Mouse (Mus musculus) heart, adult 2 months (tissue): ENCODE data around the gene Nyap1. TPM values are rescaled to one million over a fixed set of nuclear protein-coding genes. Genes with fewer than 3 reads are reported as not detected.

ENCODE experiments used
- DNase-seq, 2 experiments: peaks; one replicate each; pipeline ENCODE4 v3.0.0; 2021
- H3K27ac ChIP-seq: fragments of 200-600 bp; 2 replicates; pipeline ENCODE4 v1.8.1; 2022
- H3K27me3 ChIP-seq: fragments of 200-500 bp; 2 replicates; pipeline ENCODE4 v1.6.1; 2012; ENCODE audit warnings: mild to moderate bottlenecking, low read length, inconsistent platforms, mixed read lengths; ENCODE audit not compliant: control insufficient read depth, insufficient read depth
- H3K36me3 ChIP-seq: fragments of 200-500 bp; 2 replicates; pipeline ENCODE4 v1.6.1; 2012; ENCODE audit warnings: low read length, inconsistent platforms; ENCODE audit not compliant: control insufficient read depth, insufficient read depth
- H3K4me1 ChIP-seq: fragments of 200-500 bp; 2 replicates; pipeline ENCODE4 v1.6.1; 2011; ENCODE audit warnings: low read length; ENCODE audit not compliant: control insufficient read depth, insufficient read depth
- H3K4me3 ChIP-seq: fragments of 200-600 bp; 2 replicates; pipeline ENCODE4 v1.8.1; 2022
- H3K79me2 ChIP-seq: fragments of 200-500 bp; replicated peaks from 2 replicates; pipeline ENCODE4 v1.6.1; 2012; ENCODE audit warnings: mild to moderate bottlenecking, inconsistent platforms, low read length, moderate library complexity, mixed read lengths; ENCODE audit not compliant: control insufficient read depth, insufficient read depth
- H3K9ac ChIP-seq: fragments of 200-500 bp; 2 replicates; pipeline ENCODE4 v1.6.1; 2012; ENCODE audit warnings: low read depth, mild to moderate bottlenecking, control low read depth, inconsistent platforms, low read length, mixed read lengths
- CTCF ChIP-seq: fragments of 200-600 bp; IDR thresholded peaks from 2 replicates; pipeline ENCODE4 v1.8.1; 2022; ENCODE audit warnings: antibody characterized with exemption, mild to moderate bottlenecking, moderate library complexity
- EP300 ChIP-seq: fragments of 200-500 bp; IDR thresholded peaks from 2 replicates; pipeline ENCODE4 v1.6.1; 2011; ENCODE audit warnings: low read depth, low read length, control low read depth; ENCODE audit not compliant: insufficient read depth
- POLR2A ChIP-seq: fragments of 200-500 bp; IDR thresholded peaks from 2 replicates; pipeline ENCODE4 v1.6.1; 2011; ENCODE audit warnings: mild to moderate bottlenecking, low read depth, low read length, control low read depth; ENCODE audit not compliant: insufficient read depth
- WGBS: fragments of 180-500 bp; shearing (Covaris S2); methylation state at CpG from one replicate; pipeline ENCODE4 v1.1.7; 2018; 5-methylcytosine and 5-hydroxymethylcytosine counted together
- intact Hi-C: fragments of 180-260 bp; cut with DNase I; formaldehyde crosslinking; loops from one replicate; pipeline ENCODE4 v1.15.1; 2025
- polyA plus RNA-seq: library from polyadenylated mRNA; depleted of rRNA; stranded (reverse); fragments of >200 nt; gene quantifications from 2 replicates; pipeline ENCODE4 v1.2.3, GENCODE M21; 2012
- total RNA-seq, 2 experiments: library from RNA; stranded (reverse); gene quantifications; 2 replicates each; pipeline ENCODE4 v1.2.3; 2021

Nyap1 gene
- total and polyA plus RNA-seq, 3 experiments = 0.94 to 1.7 (median 1.2) TPM

DNA sequence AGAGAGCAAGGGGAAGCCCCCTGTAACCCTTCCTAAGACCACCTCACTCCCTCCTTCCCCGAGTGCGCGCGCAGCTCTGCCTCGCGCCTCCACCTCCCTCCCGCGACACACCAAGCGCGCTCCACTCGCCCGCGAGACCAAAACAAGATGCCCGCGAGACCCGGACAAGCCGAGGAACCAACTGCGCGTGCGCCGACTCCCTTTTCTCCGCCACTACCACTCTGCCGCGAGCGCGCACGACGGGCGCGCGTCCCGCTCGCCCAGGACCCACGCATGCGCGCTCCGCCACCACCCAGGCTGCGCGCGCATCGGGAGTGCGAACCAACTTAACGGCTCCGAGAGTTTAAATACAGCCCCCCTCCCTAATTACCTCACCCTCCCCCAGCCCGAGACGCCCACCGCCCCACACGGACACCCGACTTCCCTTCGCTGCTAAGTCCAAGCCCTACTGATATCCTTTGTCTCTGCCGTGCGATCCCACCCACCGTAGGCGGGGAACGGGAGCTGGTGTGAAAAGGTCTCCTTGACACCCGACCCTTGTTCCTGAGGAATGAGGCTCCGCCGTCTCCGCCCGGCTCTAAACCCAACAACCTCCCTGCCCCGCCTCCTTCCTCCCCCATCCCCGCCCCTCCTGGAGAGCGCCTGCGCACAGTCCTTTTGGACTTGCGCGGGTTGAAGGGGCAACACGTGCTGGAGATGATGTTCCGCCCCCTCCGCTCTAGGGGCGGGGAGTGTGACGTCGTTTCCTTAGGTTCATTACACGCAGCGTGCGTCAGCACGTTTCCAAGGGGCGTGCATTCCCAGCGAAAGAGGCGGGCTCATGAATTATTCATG, 44.9 kb upstream of the Nyap1 start:
- Histone ChIP-seq H3K27me3 (no peaks in the 10 kb centered on the region), H3K4me1 (peaks cover 19% of the 10 kb centered on the region), H3K4me3 (peak overlapping the region; percentile 64), H3K9ac (peak overlapping the region; percentile 82), H3K79me2 (peaks cover 4% of the 10 kb centered on the region; the same call in 1 of the 2 replicates), H3K36me3 (peaks cover 11% of the 10 kb centered on the region), H3K27ac (peak overlapping the region; percentile 97)
- intact Hi-C loops = loop anchor here (2.0 to 10.0 kb wide), 4 partner anchors 254 to 802 kb away; partner anchors contain the start of genes Epo, Gnb2, Plod3 and Pop7
- DNase-seq = peak; percentile 98 to 99
- TF ChIP-seq EP300 = peak; percentile 75; the same call in 1 of the 2 replicates
- peak; percentile 99 for TF ChIP-seq POLR2A
- no peak for TF ChIP-seq CTCF
- WGBS = under 1% methylated on average over 79 of the region's 79 CpGs

DNA sequence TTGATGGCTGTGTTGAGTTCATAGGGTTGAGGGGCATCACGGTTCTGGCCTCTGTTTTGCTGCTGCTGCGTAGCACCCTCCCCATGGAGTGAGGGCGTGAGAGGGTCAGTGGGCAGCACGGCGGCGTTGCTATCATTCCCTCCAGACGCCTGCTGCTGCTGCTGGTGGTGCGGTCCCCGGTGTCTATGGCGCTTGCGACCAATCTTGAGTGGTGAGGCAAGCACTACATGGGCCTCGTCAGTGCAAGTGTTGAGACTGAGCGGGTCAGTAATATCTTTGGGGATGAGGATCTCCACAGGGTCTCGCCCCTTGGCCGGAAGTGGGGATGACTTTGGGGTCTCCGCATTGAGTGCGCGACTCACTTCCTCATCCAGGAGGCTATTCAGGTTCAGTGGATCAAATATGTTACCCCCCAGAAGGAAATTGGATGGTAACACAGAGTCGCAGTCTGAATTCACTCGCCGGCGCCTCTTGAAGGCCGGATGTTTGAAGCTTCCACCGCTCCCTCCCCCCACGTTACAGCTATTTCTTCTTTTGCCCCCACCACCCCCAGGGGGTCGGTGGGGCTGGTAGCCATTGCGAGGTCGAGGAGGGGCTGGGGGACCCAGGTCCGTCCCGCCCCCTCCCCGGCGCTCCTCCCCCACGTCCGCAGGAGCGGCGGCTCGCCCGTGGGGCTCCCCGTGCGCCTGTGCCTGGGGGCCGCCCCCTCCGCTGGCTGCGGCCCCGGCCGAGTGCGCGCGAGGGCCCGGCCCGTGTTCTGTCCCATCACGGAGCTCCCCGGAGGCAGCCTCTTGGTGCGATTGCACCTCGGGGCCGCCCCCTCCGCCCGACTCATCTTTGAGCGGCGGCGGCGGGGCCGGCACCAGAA, 44.0 kb upstream of the Nyap1 start:
- peak in 1 of 2 experiments; percentile 35 for DNase-seq
- H3K36me3 ChIP-seq = peaks cover 11% of the 10 kb centered on the region
- H3K4me3 ChIP-seq = peak overlapping the region; percentile 64
- WGBS = 1% methylated on average over 61 of the region's 62 CpGs
- H3K27me3 ChIP-seq = no peaks in the 10 kb centered on the region
- peak overlapping the region; percentile 97 for H3K27ac ChIP-seq
- intact Hi-C loops = loop anchor here (2.0 to 10.0 kb wide), 4 partner anchors 253 to 801 kb away; partner anchors contain the start of genes Epo, Gnb2, Plod3 and Pop7
- H3K9ac ChIP-seq = peak overlapping the region; percentile 82
- peaks cover 19% of the 10 kb centered on the region for H3K4me1 ChIP-seq
- no peak for TF ChIP-seq CTCF
- TF ChIP-seq EP300 = no peak
- TF ChIP-seq POLR2A = no peak
- H3K79me2 ChIP-seq = peaks cover 4% of the 10 kb centered on the region; the same call in 1 of the 2 replicates

DNA sequence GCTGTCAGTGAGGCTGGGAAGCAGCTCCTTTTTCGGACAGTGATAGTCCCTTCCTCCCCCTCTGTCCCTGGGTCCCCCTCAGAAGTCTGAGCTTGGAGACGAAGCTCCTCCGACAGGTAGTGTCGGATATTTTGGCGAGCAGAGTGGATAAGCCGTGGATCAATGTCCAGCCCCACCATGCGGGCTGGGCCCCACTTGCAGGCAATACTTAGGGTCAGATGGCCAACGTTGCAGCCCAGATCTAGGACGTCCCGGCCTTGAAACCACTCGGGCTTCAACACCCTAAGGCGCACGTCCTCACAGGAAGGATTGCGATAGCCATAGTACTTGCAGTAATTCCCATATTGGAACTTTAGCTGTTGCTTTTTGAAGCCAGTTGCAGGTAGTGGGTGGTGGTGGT, 43.1 kb upstream of the Nyap1 start:
- peak overlapping the region; percentile 64; the same call in 1 of the 2 replicates for H3K4me3 ChIP-seq
- intact Hi-C loops = loop anchor here (5.0 to 10.0 kb wide), 4 partner anchors 280 to 800 kb away; partner anchors contain the start of genes Ephb4, Plod3, Pop7 and Znhit1
- peak overlapping the region; percentile 82 for H3K9ac ChIP-seq
- DNase-seq = peak in 1 of 2 experiments; percentile 26
- no peaks in the 10 kb centered on the region for H3K27me3 ChIP-seq
- H3K36me3 ChIP-seq = peaks cover 11% of the 10 kb centered on the region
- 67% methylated on average over 14 of the region's 14 CpGs for WGBS
- H3K79me2 ChIP-seq = peaks cover 4% of the 10 kb centered on the region; the same call in 1 of the 2 replicates
- no peak for TF ChIP-seq POLR2A
- no peak for TF ChIP-seq CTCF
- no peak for TF ChIP-seq EP300
- H3K4me1 ChIP-seq = peaks cover 20% of the 10 kb centered on the region
- H3K27ac ChIP-seq = no peak overlapping the region

DNA sequence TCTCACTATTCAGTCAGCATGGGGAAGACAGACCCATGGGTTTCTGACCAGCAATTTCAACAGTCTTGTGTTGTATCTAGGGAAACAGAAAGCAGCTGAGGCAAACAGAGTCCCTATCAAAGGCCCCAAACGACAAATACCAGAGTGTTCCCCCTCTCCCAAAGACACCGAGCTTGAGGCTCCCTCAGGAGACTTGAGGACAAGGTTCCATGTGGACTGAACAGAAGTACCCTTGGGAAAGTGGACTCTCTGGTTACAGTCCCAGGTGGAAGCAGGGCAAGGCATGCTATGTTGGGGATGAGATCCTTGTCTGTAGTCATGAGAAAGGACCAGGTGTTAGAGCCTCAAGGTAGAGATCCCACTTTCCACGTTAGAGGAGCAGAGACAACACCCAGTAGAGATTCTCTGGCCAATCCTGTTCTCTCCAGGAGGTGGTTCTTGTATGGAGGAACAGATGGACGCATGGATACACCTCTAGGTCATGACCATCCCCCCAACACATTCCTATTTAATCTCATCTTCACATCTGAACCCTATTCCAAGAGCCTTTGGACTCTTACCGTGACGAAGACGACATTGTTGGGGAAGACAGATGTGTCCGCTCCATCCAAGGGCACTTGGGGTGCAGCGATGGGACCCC, 42.6 kb upstream of the Nyap1 start:
- DNase-seq = no peak
- TF ChIP-seq EP300 = no peak
- TF ChIP-seq POLR2A = 0 out of 2 replicates have a peak, but pooled peaks have one; percentile 10
- Histone ChIP-seq H3K4me3 (peak overlapping the region; percentile 13; the same call in 1 of the 2 replicates), H3K36me3 (peaks cover 11% of the 10 kb centered on the region), H3K27me3 (no peaks in the 10 kb centered on the region), H3K79me2 (peaks cover 4% of the 10 kb centered on the region; the same call in 1 of the 2 replicates), H3K4me1 (peaks cover 20% of the 10 kb centered on the region), H3K9ac (peak overlapping the region; percentile 82), H3K27ac (no peak overlapping the region)
- WGBS = 51% methylated on average over 9 of the region's 9 CpGs
- intact Hi-C loops = loop anchor here (5.0 to 10.0 kb wide), 4 partner anchors 279 to 799 kb away; partner anchors contain the start of genes Ephb4, Plod3, Pop7 and Znhit1
